Mouse (Mus musculus) bone marrow, adult 2 months (tissue): Measurements from ENCODE around the gene Nup35.

ENCODE experiments used
- CTCF ChIP-seq: fragments of 200-500 bp; IDR thresholded peaks from 2 replicates; pipeline ENCODE4 v1.5.1; 2011; ENCODE audit warnings: low read length, control low read depth; ENCODE audit not compliant: control insufficient read depth, insufficient read depth
- POLR2A ChIP-seq: fragments of 200-500 bp; IDR thresholded peaks from 2 replicates; pipeline ENCODE4 v1.6.1; 2011; ENCODE audit warnings: low read depth, mild to moderate bottlenecking, control low read depth, low read length, borderline replicate concordance; ENCODE audit not compliant: control insufficient read depth

GRCm38 (mm10) chr2:80596960-80597359 lies 20.1 kb upstream of the Nup35 start:
- TF ChIP-seq CTCF (no peak), POLR2A (no peak)
